Mouse (Mus musculus) monocyte, adult 5-6 weeks (primary cell): ENCODE data around the gene Mia3. TPM values are rescaled to one million over a fixed set of nuclear protein-coding genes. Genes with fewer than 3 reads are reported as not detected.
"Not testable (repeated sequence)": the region's sequence is repeated elsewhere in the genome, so short reads cannot be mapped to it uniquely, and the experiment has no call there.

ENCODE experiments used
- ATAC-seq: fragments of 153-309, 156-312 bp; replicated peaks from 2 replicates; pipeline ENCODE4 v1.8.0; 2017; ENCODE audit warnings: mild to moderate bottlenecking; ENCODE audit not compliant: low TSS enrichment, insufficient number of reproducible peaks, severe bottlenecking, poor library complexity, low FRiP score
- total RNA-seq: library from RNA; stranded (forward); fragments of 200-1000, 200-491, 200-594 nt; gene quantifications from 3 replicates; pipeline ENCODE4 v1.2.3, GENCODE M21; 2017

The Mia3 gene
- total RNA-seq, 1 experiment from 2014 or later = 253 TPM

DNA sequence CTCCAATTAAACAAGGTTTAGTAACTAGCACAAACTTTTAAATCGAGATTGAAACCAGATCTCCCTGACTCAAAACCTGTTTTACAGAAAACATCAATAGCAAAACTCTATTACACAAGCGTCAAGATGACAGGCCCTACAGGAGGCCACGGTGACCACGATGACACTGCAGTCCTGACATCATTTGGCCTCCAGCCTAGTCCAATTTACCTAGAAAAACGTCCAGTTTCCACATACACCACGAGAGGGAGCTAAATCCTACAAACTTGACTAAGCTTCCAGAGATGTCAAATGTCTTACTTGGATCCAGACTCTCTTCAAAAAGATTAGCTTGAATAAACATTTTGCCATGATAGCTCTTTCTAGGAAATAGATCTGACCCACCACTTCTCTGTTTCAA lies 19.5 kb downstream of the Mia3 start:
- ATAC-seq = peak; percentile 84

DNA sequence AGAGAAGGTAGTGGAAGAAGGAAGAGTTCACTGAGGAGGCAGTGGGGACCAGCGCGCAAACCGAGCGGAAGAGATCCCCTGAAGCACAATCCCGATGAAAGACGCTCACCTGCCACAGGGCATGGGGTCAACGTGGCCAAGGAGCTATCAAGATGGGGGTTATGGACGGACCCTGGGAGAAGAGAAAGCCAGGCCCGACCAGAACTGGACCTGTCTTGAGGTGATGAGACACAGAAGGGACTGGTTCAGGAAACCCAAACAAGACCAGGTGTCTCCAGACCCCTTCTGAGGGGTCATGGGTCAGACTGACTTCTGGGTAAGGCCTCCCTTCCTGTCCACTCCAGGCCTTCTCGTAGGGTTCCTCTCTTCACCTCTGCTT lies 23.5 kb downstream of the Mia3 start:
- no peak for ATAC-seq

DNA sequence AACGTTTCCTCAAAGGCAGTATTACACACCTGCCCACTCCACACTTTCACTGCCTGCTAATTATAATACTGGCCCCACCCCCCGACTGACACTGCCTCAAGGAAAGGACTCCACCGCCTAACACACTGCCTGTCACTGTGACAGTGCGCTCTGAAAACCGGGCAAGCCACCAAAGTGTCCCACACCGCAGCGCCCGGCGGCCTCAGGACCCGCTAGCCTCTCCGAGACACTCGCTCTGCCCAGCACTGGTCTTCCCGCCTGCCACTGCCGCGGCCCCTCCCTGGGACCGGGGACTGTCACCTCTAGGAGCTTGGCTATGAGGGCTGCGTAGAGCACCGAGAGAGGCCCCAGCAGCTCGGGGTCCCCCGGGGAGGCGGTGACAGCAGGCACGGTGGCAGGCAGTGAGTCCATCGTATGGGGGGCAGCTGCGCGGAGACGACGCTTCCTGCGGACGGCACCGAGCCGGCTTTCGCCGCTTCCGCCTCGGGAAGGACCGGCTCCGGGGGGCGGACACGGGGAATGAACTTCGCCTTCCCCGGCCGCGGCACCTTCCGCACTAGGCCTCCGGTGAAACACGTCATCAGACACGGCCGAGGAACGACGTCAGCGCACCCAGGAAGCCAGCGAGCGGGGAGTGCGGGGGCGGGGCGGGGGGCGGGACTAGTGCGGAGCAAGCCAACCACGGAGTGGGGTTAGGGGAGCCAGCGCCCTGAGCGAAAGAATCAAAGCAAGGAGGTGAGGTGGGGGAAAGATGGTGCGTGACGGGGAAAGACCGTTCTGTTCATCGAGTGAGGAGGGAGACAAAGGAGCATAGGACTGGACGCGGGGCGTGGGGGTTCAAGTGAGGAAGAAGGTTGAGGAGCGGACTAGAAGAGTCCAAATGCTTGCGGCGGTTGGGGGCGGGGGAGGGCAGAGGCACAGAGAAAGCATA lies 24.2 kb downstream of the Mia3 start:
- peak; percentile 69 for ATAC-seq

DNA sequence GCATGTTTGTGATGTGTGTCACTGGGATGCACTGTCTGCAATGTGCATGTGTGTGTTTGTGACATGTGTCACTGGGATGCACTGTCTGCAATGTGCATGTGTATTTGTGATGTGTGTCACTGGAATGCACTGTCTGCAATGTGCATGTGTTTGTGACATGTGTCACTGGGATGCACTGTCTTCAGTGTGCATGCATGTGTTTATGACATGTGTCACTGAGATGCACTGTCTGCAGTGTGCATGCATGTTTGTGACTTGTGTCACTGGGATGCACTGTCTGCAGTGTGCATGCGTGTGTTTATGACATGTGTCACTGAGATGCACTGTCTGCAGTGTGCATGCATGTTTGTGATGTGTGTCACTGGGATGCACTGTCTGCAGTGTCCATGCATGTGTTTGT lies 26.5 kb downstream of the Mia3 start:
- ATAC-seq = not testable (repeated sequence)

DNA sequence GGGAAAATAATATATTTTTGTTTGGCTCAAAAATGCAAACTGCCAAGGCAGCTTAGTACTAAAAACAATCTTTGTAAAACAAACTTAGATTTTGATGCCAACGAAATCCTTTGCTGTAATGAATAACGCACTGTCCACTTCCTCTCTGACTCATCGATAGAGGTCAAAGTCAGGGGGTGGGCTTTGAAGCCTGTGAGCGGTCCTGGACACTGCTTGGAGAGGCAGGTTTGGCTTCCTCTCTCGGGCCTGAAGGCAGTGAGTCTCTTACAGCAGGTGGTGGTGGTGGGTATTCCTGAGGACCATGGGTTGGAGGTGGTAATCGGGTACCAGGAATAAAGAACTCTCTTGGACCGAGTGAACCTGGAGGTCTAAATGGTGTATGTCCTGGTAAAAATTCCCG lies 42.2 kb downstream of the Mia3 start:
- no peak for ATAC-seq

DNA sequence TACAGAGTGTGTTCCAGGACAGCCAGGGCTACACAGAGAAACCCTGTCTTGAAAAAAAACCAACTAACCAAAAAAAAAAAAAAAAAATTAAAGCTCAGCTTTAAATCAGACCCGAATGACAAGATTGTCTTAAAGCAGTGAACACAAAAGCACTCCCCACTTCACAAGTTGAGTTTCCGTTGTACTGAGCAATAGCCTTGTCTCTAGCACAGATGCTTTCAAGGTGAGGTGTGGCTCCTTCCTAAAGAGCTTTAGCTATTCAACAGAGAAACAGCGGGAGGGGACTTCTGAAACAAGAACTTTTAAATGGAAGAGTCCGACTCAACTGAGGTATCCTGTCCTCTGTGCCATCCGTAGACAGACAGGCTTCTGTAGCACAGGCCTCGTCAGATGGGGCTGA lies 44.9 kb downstream of the Mia3 start:
- ATAC-seq = no peak

DNA sequence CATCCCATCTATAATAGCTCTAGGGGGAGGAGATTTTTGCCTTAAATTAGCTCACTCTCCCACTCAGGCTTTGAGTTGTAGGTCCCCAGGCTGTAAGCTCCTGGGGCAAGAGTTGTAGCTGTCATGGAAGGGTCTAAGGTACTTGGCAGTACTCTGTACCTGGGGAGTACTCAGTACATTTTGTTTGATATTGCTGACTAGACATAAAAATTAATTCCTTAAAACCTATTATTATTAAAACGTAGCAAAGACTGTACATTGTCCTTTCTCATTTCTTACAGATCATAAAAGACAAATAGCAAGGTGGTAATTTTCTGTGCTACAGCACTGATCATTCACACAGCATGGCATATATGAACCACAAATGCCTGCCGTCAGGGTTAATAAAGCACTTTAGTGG lies 45.4 kb downstream of the Mia3 start:
- no peak for ATAC-seq

DNA sequence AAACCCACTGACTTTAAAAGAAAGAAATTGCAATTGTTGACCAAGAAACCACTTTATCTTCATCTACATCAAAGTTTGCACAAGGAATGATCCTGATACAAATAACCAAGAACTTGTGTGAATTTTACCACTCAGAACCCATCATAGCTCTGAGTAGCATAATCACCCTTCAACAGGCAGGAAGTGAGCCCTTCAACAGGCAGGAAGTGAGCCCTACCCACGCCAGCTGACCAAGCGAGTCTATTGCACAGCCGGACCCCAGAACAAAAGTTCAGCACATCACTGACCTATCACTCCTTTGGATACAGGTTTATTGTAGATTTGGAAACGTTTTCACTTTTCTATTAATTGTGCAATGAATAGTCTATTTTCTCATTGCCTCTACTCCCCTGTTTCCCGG lies 46.9 kb downstream of the Mia3 start:
- not testable (repeated sequence) for ATAC-seq

DNA sequence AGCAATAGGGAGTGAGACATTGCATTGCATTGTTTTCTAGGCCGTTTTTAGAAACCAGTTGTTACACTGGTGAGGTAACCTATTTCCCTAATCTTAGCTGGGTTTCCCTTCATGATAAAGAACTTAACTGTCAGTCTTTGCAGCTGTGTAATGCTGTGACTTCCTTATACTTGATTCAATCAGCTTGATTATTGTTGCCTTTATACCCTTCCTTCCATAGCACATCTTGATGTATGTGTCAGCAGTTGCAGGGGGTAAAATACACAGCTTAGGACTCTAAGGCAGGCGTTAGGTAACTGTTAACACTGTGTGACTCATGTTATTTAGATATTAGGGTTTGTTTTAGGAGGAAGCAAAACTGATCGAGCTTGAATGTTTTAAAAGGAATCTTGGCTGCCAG lies 48.6 kb downstream of the Mia3 start:
- ATAC-seq = peak; percentile 53

DNA sequence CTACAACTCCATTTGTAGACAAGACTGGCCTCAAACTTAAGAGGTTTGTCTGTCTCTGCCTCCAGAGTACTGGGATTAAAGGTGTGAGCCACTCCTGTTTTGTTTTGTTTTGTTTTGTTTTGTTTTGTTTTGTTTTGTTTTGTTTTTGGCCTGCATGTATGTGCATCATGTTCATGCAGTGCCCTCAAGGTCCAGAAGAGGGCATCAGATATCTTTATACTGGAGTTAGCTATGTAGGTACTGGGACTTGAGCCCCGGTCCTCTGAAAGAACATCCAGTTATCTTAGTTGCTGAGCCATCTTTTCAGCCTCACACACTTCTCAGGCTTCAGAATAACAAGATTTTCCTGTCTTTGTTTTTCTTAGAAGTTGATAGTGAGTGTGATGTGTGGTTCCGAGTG lies 53.6 kb downstream of the Mia3 start:
- ATAC-seq = no peak

DNA sequence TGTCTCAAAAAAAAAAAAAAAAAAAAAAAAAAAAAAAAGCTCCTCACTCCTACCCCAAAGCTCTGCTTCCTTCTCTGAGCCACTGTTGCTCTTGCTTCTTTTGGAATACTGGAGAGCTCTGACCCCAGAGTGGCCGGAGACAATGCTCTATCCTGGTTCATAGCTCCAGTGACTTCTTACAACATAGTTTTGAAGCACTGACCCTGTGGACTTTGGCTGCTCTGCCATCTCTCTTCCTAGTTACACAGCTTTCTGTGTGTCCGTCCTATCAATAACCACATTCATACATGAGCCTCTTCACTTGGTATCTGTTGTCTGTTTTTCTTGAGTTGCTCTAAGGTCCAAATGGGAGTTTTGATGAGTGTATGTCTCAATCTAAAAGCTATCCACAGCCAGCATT lies 57.3 kb downstream of the Mia3 start:
- no peak for ATAC-seq

DNA sequence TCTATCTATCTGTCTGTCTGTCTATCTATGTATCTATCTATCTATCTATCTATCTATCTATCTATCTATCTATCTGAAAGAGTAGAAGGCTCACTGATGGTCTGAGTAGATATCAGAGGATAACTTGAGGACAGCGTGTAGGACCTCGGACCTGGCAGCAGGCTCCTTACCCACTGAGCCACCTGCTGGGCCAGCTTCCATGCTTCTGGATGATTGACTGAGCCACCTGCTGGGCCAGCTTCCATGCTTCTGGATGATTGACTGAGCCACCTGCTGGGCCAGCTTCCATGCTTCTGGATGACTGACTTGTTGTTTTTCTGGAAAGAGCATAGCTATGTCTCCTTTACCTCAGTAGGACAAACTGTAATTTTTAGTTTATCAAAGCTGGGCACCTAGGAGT lies 59.8 kb downstream of the Mia3 start:
- ATAC-seq = not testable (repeated sequence)

DNA sequence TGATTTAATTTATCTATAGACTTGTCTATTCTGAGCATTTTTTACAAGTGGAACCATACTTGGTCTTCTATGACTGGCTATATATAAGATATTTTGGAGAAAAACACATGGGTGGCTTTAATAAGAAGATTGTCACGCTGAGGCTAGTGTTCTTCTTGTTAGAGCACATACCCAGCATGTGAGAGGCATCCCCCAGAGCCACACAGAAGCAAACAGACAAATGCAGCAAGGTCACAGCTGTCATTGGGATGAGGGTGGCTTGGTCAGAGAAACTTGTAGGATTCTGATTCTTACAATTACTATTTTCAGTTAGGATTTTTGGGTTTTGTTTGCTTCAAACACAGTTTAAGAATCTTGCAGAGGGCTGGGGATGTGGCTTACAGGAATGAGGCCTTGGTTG lies 60.9 kb downstream of the Mia3 start:
- no peak for ATAC-seq

DNA sequence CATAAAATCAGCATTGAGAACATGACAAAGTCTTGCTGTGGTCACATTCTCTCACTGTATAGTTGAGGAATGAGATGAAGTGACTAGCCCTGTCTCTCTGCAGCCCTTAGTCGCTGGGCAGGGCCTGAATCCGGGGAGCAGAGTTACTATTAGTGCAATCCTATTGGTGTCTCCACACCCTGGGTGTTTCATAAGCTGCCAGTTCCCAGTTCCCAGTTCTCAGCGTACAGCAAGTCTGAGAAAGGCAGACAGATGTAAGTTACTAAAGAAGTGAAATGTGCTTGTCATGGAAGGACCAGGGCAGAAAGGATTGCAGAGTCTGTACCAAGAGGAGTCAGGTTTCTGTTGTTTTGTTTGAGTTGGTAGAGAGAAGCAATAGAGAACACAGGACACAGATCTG lies 61.8 kb downstream of the Mia3 start:
- no peak; the same call in 1 of the 2 replicates for ATAC-seq

DNA sequence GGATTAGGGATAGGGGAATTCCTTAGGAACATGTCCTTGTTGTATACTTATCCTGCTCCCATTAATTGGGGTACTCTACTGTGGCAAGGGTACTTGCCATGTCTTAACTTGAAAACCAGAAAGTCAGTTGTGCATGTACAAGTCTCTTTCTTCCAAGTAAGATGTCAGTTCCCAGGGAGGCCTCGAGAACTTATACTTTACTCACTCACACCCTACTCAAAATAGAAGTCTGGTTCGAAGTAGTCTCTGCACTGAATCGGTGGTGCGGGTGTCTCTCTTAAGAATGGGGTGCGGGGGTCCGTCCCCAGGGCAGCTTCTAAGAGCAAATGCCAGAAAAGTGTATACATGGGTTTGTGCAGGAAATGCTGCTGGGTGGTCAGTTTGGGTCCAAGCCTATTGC lies 70.2 kb downstream of the Mia3 start:
- no peak for ATAC-seq

DNA sequence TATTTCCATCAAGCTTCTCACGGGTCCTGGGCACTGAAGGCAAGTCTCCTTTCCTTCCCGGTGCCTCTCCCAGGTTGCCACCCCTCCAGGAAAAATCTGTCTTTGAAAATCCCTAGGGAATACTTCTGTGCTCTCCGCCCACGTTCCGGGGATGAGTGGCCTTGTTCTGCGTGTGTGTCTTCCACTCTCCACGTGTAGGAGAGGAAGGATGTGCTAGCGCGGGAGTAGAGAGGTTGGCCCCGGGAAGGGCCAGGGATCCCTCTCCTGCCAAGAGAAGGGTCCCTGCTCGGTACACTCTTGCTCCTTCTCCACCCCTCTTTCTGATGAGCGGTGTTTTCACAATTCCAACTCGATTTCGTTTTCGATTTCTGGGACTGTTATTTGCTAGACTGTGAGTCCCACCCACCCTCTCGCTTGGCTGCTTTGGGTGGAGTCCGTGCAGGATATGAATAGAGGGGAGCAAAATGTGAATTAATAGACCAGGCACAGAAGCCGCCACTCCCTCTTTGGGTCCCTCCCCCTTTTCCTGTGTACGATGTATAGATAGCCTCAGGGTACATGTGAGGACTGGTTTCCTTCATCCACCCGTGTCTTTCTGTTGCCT lies 71.4 kb downstream of the Mia3 start:
- no peak for ATAC-seq

DNA sequence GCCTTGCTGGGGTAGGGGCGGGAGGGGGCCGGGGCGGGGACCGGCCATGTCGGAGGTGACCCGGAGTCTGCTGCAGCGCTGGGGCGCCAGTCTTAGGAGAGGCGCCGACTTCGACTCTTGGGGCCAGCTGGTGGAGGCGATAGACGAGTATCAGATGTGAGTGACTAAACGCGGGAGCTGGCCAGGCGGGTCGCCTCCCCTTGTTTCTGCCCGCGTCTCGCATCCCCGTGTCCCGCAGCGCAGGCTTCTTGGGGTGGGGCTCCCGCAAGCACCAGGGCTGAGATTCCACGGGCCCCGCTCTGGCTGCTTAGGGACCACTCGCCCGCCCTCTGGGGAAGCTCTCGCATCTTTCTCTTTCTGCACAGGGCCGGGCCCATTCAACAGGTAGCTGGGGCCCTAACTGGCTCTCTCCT lies 71.9 kb downstream of the Mia3 start:
- no peak for ATAC-seq

DNA sequence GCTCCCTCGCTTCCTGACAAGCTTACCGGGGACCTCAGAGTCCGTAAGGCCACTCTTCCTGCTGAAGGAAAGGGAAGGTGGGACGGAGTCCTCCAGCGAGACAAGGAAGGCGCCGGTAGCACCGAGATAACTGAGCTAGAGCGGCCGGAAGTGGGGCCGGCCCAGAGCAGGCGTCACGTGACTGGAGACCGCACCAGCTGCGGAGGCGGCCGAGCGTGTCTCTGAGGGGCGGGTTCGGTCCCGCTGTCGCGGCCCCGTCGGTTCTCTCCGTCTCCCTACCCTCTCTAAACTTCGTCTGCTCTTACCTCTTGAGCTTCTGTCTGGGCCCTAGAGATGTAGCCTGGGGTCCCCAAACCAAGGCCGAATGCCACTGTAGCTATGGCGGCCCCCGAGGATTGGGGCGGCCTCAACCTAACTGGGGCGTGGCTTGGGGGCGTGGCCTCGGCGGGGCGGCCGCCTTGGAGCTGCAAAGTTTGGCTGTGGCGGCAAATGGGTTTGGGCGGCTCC lies 72.4 kb downstream of the Mia3 start, which contains the start of gene Brox:
Gene Brox, minus strand, starts transcription at position 393 of the 507 bp plus-strand sequence.
- peak; percentile 57 for ATAC-seq

DNA sequence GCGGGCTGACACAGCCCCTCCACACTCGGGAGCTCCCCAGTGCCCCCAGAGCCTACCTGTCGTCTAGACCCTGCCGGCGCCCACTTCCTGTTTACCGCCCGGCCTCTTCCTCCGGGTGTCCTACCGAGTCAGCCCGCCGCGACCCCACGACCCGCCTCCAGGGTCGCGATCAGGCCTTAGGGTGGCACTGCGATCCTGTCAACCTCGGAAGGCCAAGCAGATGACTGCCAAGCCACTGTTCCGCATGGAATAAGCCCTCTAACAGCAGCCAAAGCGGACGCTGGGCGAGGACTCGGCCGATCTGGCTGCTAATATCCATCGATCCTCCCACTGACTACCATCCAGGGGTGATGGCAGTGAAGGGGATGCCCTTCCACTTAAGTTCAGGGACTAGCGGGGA lies 72.9 kb downstream of the Mia3 start, which contains the start of gene Aida:
Gene Aida, plus strand, starts transcription at position 126 of the 400 bp plus-strand sequence.
- ATAC-seq = peak; percentile 9; the same call in 1 of the 2 replicates

DNA sequence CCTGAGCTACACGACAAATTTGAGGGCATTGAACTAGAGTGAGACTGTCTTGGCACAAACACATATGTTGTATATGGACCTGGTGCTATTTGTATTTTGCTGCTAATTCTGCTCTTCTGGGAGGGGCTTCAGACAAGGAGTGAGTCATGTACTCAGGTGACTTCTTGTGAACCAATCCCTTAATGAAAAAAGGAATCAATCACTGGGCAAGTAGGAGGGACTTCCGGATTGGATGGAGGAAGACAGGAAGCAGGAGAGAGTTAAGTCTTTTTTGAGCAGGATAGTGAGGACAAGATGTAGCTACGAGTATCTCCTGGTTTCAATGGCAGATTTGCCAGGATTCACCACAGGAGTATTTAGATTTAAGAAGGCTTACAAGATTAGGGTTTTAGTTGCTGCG lies 79.8 kb downstream of the Mia3 start:
- ATAC-seq = no peak
